Mouse (Mus musculus) spleen, adult 12 weeks (tissue): ENCODE data around the gene Ntn1.

Experiments
- DNase-seq: peaks from one replicate; pipeline ENCODE4 v3.0.0; 2022; ENCODE audit warnings: low spot score

Ntn1 gene

GRCm38 (mm10) chr11:68384131-68384530, 16.5 kb downstream of the Ntn1 start:
- no peak for DNase-seq

GRCm38 (mm10) chr11:68383519-68383918, 17.1 kb downstream of the Ntn1 start:
- DNase-seq, result no peak

GRCm38 (mm10) chr11:68381833-68382232, 18.8 kb downstream of the Ntn1 start:
- no peak for DNase-seq

- no peak for DNase-seq
Measured at GRCm38 (mm10) chr11:68381318-68381717, 19.3 kb downstream of the Ntn1 start.

GRCm38 (mm10) chr11:68378946-68379764, 21.5 kb downstream of the Ntn1 start:
- no peak for DNase-seq

- DNase-seq, result no peak
Measured at GRCm38 (mm10) chr11:68378419-68378818, 22.2 kb downstream of the Ntn1 start.

GRCm38 (mm10) chr11:68373105-68373504, 27.5 kb downstream of the Ntn1 start:
- DNase-seq, result no peak

GRCm38 (mm10) chr11:68371609-68372008, 29.0 kb downstream of the Ntn1 start:
- DNase-seq, result no peak

- no peak for DNase-seq
Measured at GRCm38 (mm10) chr11:68356901-68357300, 43.7 kb downstream of the Ntn1 start.

- no peak for DNase-seq
Measured at GRCm38 (mm10) chr11:68355561-68355960, 45.1 kb downstream of the Ntn1 start.

- DNase-seq, result no peak
Measured at GRCm38 (mm10) chr11:68354848-68355247, 45.8 kb downstream of the Ntn1 start.

- no peak for DNase-seq
Measured at GRCm38 (mm10) chr11:68352236-68352635, 48.4 kb downstream of the Ntn1 start.

GRCm38 (mm10) chr11:68348851-68349250, 51.8 kb downstream of the Ntn1 start:
- no peak for DNase-seq

GRCm38 (mm10) chr11:68348083-68348482, 52.5 kb downstream of the Ntn1 start:
- no peak for DNase-seq

- DNase-seq, result no peak
Measured at GRCm38 (mm10) chr11:68347508-68347907, 53.1 kb downstream of the Ntn1 start.

- no peak for DNase-seq
Measured at GRCm38 (mm10) chr11:68346099-68346498, 54.5 kb downstream of the Ntn1 start.

- no peak for DNase-seq
Measured at GRCm38 (mm10) chr11:68344221-68344620, 56.4 kb downstream of the Ntn1 start.

- DNase-seq, result no peak
Measured at GRCm38 (mm10) chr11:68342761-68343160, 57.9 kb downstream of the Ntn1 start.

- DNase-seq, result no peak
Measured at GRCm38 (mm10) chr11:68342003-68342400, 58.6 kb downstream of the Ntn1 start.

GRCm38 (mm10) chr11:68341111-68342002, 59.3 kb downstream of the Ntn1 start:
- no peak for DNase-seq

GRCm38 (mm10) chr11:68340366-68340765, 60.3 kb downstream of the Ntn1 start:
- no peak for DNase-seq

- no peak for DNase-seq
Measured at GRCm38 (mm10) chr11:68339856-68340255, 60.8 kb downstream of the Ntn1 start.

GRCm38 (mm10) chr11:68339331-68339730, 61.3 kb downstream of the Ntn1 start:
- DNase-seq, result no peak
